Mouse (Mus musculus): ENCODE data around the gene Cyct. TPM values are rescaled to one million over a fixed set of nuclear protein-coding genes. Genes with fewer than 3 reads are reported as not detected.

Gene Cyct
- polyA plus RNA-seq, 1 experiment from 2014 or later, result not detected

GRCm38 (mm10) chr2:76374544-76375206, 14.4 kb upstream of the Cyct start:
- no peak overlapping the region for H3K4me2 ChIP-seq (ENCODE audit: low read length)
- no peak overlapping the region for H3K27ac ChIP-seq (ENCODE audit: low read depth, low read length)
- peaks cover 31% of the 10 kb centered on the region for H3K36me3 ChIP-seq (ENCODE audit: control insufficient read depth, insufficient read depth, low read length)
- no peak for ATAC-seq
- H3K4me3 ChIP-seq (ENCODE audit: low read length), result no peak overlapping the region
- peaks cover 6% of the 10 kb centered on the region for H3K4me1 ChIP-seq (ENCODE audit: control insufficient read depth, insufficient read depth, low read depth, low read length)
- WGBS, result 95% methylated on average over 6 of the region's 6 CpGs
- no peaks in the 10 kb centered on the region for H3K9me3 ChIP-seq (ENCODE audit: control insufficient read depth, low read length)
- H3K27me3 ChIP-seq (replicated peaks; ENCODE audit: control insufficient read depth, insufficient read depth, low read length), result no peaks in the 10 kb centered on the region
- no peak overlapping the region for H3K9ac ChIP-seq (ENCODE audit: low read depth, low read length)

- WGBS, result 93% methylated on average over 4 of the region's 4 CpGs
- Histone ChIP-seq H3K4me1 (ENCODE audit: control insufficient read depth, insufficient read depth, low read depth, low read length) (peaks cover 6% of the 10 kb centered on the region), H3K9ac (ENCODE audit: low read depth, low read length) (no peak overlapping the region), H3K27me3 (replicated peaks; ENCODE audit: control insufficient read depth, insufficient read depth, low read length) (no peaks in the 10 kb centered on the region), H3K36me3 (ENCODE audit: control insufficient read depth, insufficient read depth, low read length) (peaks cover 16% of the 10 kb centered on the region), H3K27ac (ENCODE audit: low read depth, low read length) (no peak overlapping the region), H3K4me2 (ENCODE audit: low read length) (no peak overlapping the region), H3K4me3 (ENCODE audit: low read length) (no peak overlapping the region), H3K9me3 (ENCODE audit: control insufficient read depth, low read length) (no peaks in the 10 kb centered on the region)
- ATAC-seq, result no peak
Measured at GRCm38 (mm10) chr2:76372244-76372643, 12.0 kb upstream of the Cyct start.

GRCm38 (mm10) chr2:76370656-76370922, 10.3 kb upstream of the Cyct start:
- ATAC-seq, result no peak
- peaks cover 11% of the 10 kb centered on the region for H3K36me3 ChIP-seq (ENCODE audit: control insufficient read depth, insufficient read depth, low read length)
- peak overlapping the region; percentile 90 for H3K9ac ChIP-seq (ENCODE audit: low read depth, low read length)
- WGBS, result 4% methylated on average over 7 of the region's 7 CpGs
- no peak overlapping the region for H3K27ac ChIP-seq (ENCODE audit: low read depth, low read length)
- peak overlapping the region; percentile 96 for H3K4me2 ChIP-seq (ENCODE audit: low read length)
- H3K9me3 ChIP-seq (ENCODE audit: control insufficient read depth, low read length), result no peaks in the 10 kb centered on the region
- no peaks in the 10 kb centered on the region for H3K27me3 ChIP-seq (replicated peaks; ENCODE audit: control insufficient read depth, insufficient read depth, low read length)
- peaks cover 6% of the 10 kb centered on the region for H3K4me1 ChIP-seq (ENCODE audit: control insufficient read depth, insufficient read depth, low read depth, low read length)
- peak overlapping the region; percentile 99 for H3K4me3 ChIP-seq (ENCODE audit: low read length)

- H3K4me2 ChIP-seq (ENCODE audit: low read length), result peak within 1 kb of the TSS; percentile 96
- peak; percentile 92 for ATAC-seq
- H3K27me3 ChIP-seq (replicated peaks; ENCODE audit: control insufficient read depth, insufficient read depth, low read length), result no peaks in the 10 kb centered on the region
- H3K27ac ChIP-seq (ENCODE audit: low read depth, low read length), result peak within 1 kb of the TSS; percentile 81
- under 1% methylated on average over 61 of the region's 61 CpGs for WGBS
- peaks cover 9% of the 10 kb centered on the region for H3K36me3 ChIP-seq (ENCODE audit: control insufficient read depth, insufficient read depth, low read length)
- H3K9ac ChIP-seq (ENCODE audit: low read depth, low read length), result peak within 1 kb of the TSS; percentile 90
- H3K4me1 ChIP-seq (ENCODE audit: control insufficient read depth, insufficient read depth, low read depth, low read length), result peaks cover 6% of the 10 kb centered on the region
- H3K4me3 ChIP-seq (ENCODE audit: low read length), result peak within 1 kb of the TSS; percentile 99
- H3K9me3 ChIP-seq (ENCODE audit: control insufficient read depth, low read length), result no peaks in the 10 kb centered on the region
Measured at GRCm38 (mm10) chr2:76369821-76370655, 9.8 kb upstream of the Cyct start, which contains the start of gene Rbm45. Gene Rbm45 (plus strand): TSS chr2:76369984.

GRCm38 (mm10) chr2:76368861-76369660, 8.8 kb upstream of the Cyct start:
- no peak overlapping the region for H3K4me3 ChIP-seq (ENCODE audit: low read length)
- H3K9ac ChIP-seq (ENCODE audit: low read depth, low read length), result no peak overlapping the region
- peaks cover 5% of the 10 kb centered on the region for H3K36me3 ChIP-seq (ENCODE audit: control insufficient read depth, insufficient read depth, low read length)
- no peaks in the 10 kb centered on the region for H3K9me3 ChIP-seq (ENCODE audit: control insufficient read depth, low read length)
- no peak overlapping the region for H3K4me2 ChIP-seq (ENCODE audit: low read length)
- H3K27me3 ChIP-seq (replicated peaks; ENCODE audit: control insufficient read depth, insufficient read depth, low read length), result no peaks in the 10 kb centered on the region
- H3K4me1 ChIP-seq (ENCODE audit: control insufficient read depth, insufficient read depth, low read depth, low read length), result peaks cover 6% of the 10 kb centered on the region
- 76% methylated on average over 12 of the region's 13 CpGs for WGBS
- H3K27ac ChIP-seq (ENCODE audit: low read depth, low read length), result no peak overlapping the region
- ATAC-seq, result 0 out of 2 replicates have a peak, but pooled peaks have one; percentile 7

GRCm38 (mm10) chr2:76367188-76367922, 7.1 kb upstream of the Cyct start:
- H3K27me3 ChIP-seq (replicated peaks; ENCODE audit: control insufficient read depth, insufficient read depth, low read length), result no peaks in the 10 kb centered on the region
- ATAC-seq, result no peak
- H3K36me3 ChIP-seq (ENCODE audit: control insufficient read depth, insufficient read depth, low read length), result no peaks in the 10 kb centered on the region; the same call in 1 of the 2 replicates
- WGBS, result 19% methylated on average over 9 of the region's 9 CpGs
- H3K4me2 ChIP-seq (ENCODE audit: low read length), result no peak overlapping the region
- H3K9me3 ChIP-seq (ENCODE audit: control insufficient read depth, low read length), result no peaks in the 10 kb centered on the region
- no peak overlapping the region for H3K9ac ChIP-seq (ENCODE audit: low read depth, low read length)
- H3K27ac ChIP-seq (ENCODE audit: low read depth, low read length), result no peak overlapping the region
- H3K4me1 ChIP-seq (ENCODE audit: control insufficient read depth, insufficient read depth, low read depth, low read length), result peaks cover 6% of the 10 kb centered on the region
- H3K4me3 ChIP-seq (ENCODE audit: low read length), result no peak overlapping the region

GRCm38 (mm10) chr2:76365811-76366210, 5.6 kb upstream of the Cyct start:
- no peak overlapping the region for H3K4me3 ChIP-seq (ENCODE audit: low read length)
- no peaks in the 10 kb centered on the region for H3K27me3 ChIP-seq (replicated peaks; ENCODE audit: control insufficient read depth, insufficient read depth, low read length)
- no peak overlapping the region for H3K4me2 ChIP-seq (ENCODE audit: low read length)
- H3K27ac ChIP-seq (ENCODE audit: low read depth, low read length), result no peak overlapping the region
- no peaks in the 10 kb centered on the region for H3K36me3 ChIP-seq (ENCODE audit: control insufficient read depth, insufficient read depth, low read length)
- H3K9me3 ChIP-seq (ENCODE audit: control insufficient read depth, low read length), result no peaks in the 10 kb centered on the region
- 71% methylated on average over 4 of the region's 4 CpGs for WGBS
- H3K4me1 ChIP-seq (ENCODE audit: control insufficient read depth, insufficient read depth, low read depth, low read length), result peaks cover under 1% of the 10 kb centered on the region
- no peak for ATAC-seq
- no peak overlapping the region for H3K9ac ChIP-seq (ENCODE audit: low read depth, low read length)

GRCm38 (mm10) chr2:76362111-76362510, 1.9 kb upstream of the Cyct start:
- H3K9ac ChIP-seq (ENCODE audit: low read depth, low read length), result no peak overlapping the region
- H3K4me1 ChIP-seq (ENCODE audit: control insufficient read depth, insufficient read depth, low read depth, low read length), result no peaks in the 10 kb centered on the region
- no peak for ATAC-seq
- H3K36me3 ChIP-seq (ENCODE audit: control insufficient read depth, insufficient read depth, low read length), result no peaks in the 10 kb centered on the region
- 61% methylated on average over 2 of the region's 2 CpGs for WGBS
- no peaks in the 10 kb centered on the region for H3K9me3 ChIP-seq (ENCODE audit: control insufficient read depth, low read length)
- H3K4me2 ChIP-seq (ENCODE audit: low read length), result no peak overlapping the region
- no peak overlapping the region for H3K27ac ChIP-seq (ENCODE audit: low read depth, low read length)
- H3K4me3 ChIP-seq (ENCODE audit: low read length), result no peak overlapping the region
- H3K27me3 ChIP-seq (replicated peaks; ENCODE audit: control insufficient read depth, insufficient read depth, low read length), result no peaks in the 10 kb centered on the region

All from hindbrain, embryonic 16.5 days (tissue).